Mouse (Mus musculus): ENCODE measurements around the gene Gm10424.
"Not testable (repeated sequence)": the region's sequence is repeated elsewhere in the genome, so short reads cannot be mapped to it uniquely, and the experiment has no call there.

Gene Gm10424

GRCm38 (mm10) chr5:95272668-95273067, at the start of gene Gm10424:
Gene Gm10424, minus strand, starts transcription at chr5:95272768.
- in situ Hi-C loops (cut with MboI) = not testable (repeated sequence)

- in situ Hi-C loops (cut with MboI) = not testable (repeated sequence)
These were observed 33.0 kb upstream of the Gm10424 start, which contains the start of gene Gm3259 for GRCm38 (mm10) chr5:95305611-95306010. Gene Gm3259, plus strand, starts transcription at chr5:95305911.

Data from mature B cell (primary cell).